Mouse (Mus musculus) heart, postnatal 10 days (tissue): ENCODE results near the gene Hamp. TPM values are rescaled to one million over a fixed set of nuclear protein-coding genes. Genes with fewer than 3 reads are reported as not detected.
"Not testable (repeated sequence)": the region's sequence is repeated elsewhere in the genome, so short reads cannot be mapped to it uniquely, and the experiment has no call there.

ENCODE experiments used
- DNase-seq, 2 experiments: peaks; one replicate each; pipeline ENCODE4 v3.0.0; 2021
- intact Hi-C: fragments of 180-260 bp; cut with DNase I; formaldehyde crosslinking; loops from one replicate; pipeline ENCODE4 v1.15.1; 2025
- total RNA-seq, 2 experiments: library from RNA; stranded (reverse); gene quantifications; 2 replicates each; pipeline ENCODE4 v1.2.3; 2021

The Hamp gene
- total RNA-seq, 2 experiments from 2014 or later: 5.2 to 6.6 TPM

- DNase-seq: peak; percentile 96
- intact Hi-C loops: loop anchor here (5.0 kb wide), 2 partner anchors 85 to 290 kb away; no protein-coding TSS in a partner anchor
These were observed 13.5 kb upstream of the Hamp start for GRCm38 (mm10) chr7:30957367-30957783.

- DNase-seq: peak; percentile 84
- intact Hi-C loops: loop anchor here (5.0 kb wide), 2 partner anchors 85 to 290 kb away; no protein-coding TSS in a partner anchor
These were observed 13.0 kb upstream of the Hamp start, which contains the start of gene Usf2 for GRCm38 (mm10) chr7:30956756-30957366. Gene Usf2, minus strand, starts transcription at chr7:30956803.

GRCm38 (mm10) chr7:30956357-30956751 lies 12.5 kb upstream of the Hamp start:
- intact Hi-C loops: loop anchor here (5.0 kb wide), 2 partner anchors 84 to 289 kb away; no protein-coding TSS in a partner anchor
- DNase-seq: no peak

GRCm38 (mm10) chr7:30955584-30956356 lies 11.9 kb upstream of the Hamp start:
- intact Hi-C loops: loop anchor here (5.0 kb wide), 2 partner anchors 83 to 288 kb away; no protein-coding TSS in a partner anchor
- DNase-seq: peak; percentile 91 to 95

- no peak for DNase-seq
- intact Hi-C loops: loop anchor here (5.0 kb wide), 2 partner anchors 83 to 288 kb away; no protein-coding TSS in a partner anchor
These were observed 11.2 kb upstream of the Hamp start for GRCm38 (mm10) chr7:30954971-30955520.

- intact Hi-C loops: no loop called here
- DNase-seq: no peak
These were observed 10.2 kb upstream of the Hamp start for GRCm38 (mm10) chr7:30954036-30954435.

GRCm38 (mm10) chr7:30953459-30953858 lies 9.6 kb upstream of the Hamp start:
- DNase-seq: no peak
- intact Hi-C loops: no loop called here

- no peak for DNase-seq
- intact Hi-C loops: no loop called here
These were observed 8.8 kb upstream of the Hamp start for GRCm38 (mm10) chr7:30952441-30953265.

- DNase-seq, intact Hi-C loops: not testable (repeated sequence)
These were observed 6.1 kb upstream of the Hamp start for GRCm38 (mm10) chr7:30949902-30950301.

- no peak for DNase-seq
- intact Hi-C loops: no loop called here
These were observed 2.0 kb upstream of the Hamp start for GRCm38 (mm10) chr7:30945876-30946275.

GRCm38 (mm10) chr7:30945466-30945865 lies 1.6 kb upstream of the Hamp start:
- DNase-seq, intact Hi-C loops: not testable (repeated sequence)

- intact Hi-C loops, DNase-seq: not testable (repeated sequence)
These were observed 874 bp upstream of the Hamp start for GRCm38 (mm10) chr7:30944706-30945105.

GRCm38 (mm10) chr7:30942365-30942764 lies 1.5 kb downstream of the Hamp start:
- DNase-seq, intact Hi-C loops: not testable (repeated sequence)

GRCm38 (mm10) chr7:30940070-30940469 lies 3.8 kb downstream of the Hamp start:
- DNase-seq, intact Hi-C loops: not testable (repeated sequence)

- intact Hi-C loops, DNase-seq: not testable (repeated sequence)
These were observed 8.3 kb downstream of the Hamp start for GRCm38 (mm10) chr7:30935422-30936099.

- DNase-seq, intact Hi-C loops: not testable (repeated sequence)
These were observed 19.3 kb downstream of the Hamp start, which contains the start of gene Hamp2 for GRCm38 (mm10) chr7:30924581-30924980. Gene Hamp2, minus strand, starts transcription at chr7:30924681.

GRCm38 (mm10) chr7:30924071-30924470 lies 19.8 kb downstream of the Hamp start:
- DNase-seq: no peak
- intact Hi-C loops: no loop called here

GRCm38 (mm10) chr7:30922490-30922889 lies 21.3 kb downstream of the Hamp start:
- intact Hi-C loops, DNase-seq: not testable (repeated sequence)

- no peak for DNase-seq
- intact Hi-C loops: no loop called here
These were observed 23.6 kb downstream of the Hamp start for GRCm38 (mm10) chr7:30920217-30920616.

- no peak for DNase-seq
- intact Hi-C loops: no loop called here
These were observed 26.6 kb downstream of the Hamp start for GRCm38 (mm10) chr7:30917219-30917618.
